Mouse (Mus musculus) heart, adult 18-20 months (tissue): Measurements from ENCODE around the gene Gatb. TPM values are rescaled to one million over a fixed set of nuclear protein-coding genes. Genes with fewer than 3 reads are reported as not detected.

ENCODE experiments used
- DNase-seq, 2 experiments: peaks; one replicate each; pipeline ENCODE4 v3.0.0; 2021 to 2022; ENCODE audit warnings: mixed read lengths in 1 of 2
- total RNA-seq, 2 experiments: library from RNA; stranded (reverse); gene quantifications; 2 replicates each; pipeline ENCODE4 v1.2.3; 2021

Gatb gene
- total RNA-seq, 2 experiments from 2014 or later: 52.3 to 52.6 TPM

DNA sequence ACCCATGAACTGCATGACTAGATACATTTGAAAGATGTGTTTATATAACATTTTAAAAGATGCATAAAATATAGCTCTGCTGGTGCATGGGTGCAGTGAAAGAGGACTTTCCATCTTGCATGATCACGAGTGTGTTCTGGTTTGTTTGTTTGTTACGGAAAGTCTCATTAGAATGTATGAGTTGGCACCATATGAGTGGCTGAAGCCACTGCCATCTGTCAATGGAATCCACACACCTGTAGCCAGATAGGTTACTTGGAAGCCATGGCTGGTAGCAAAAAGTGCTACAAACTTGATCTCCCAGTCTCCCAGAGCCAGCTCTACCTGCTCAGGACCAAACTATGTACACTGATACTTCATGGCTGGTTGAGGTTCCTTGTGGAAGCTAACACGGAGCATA is 81.6 kb downstream of the Gatb start:
- no peak for DNase-seq

DNA sequence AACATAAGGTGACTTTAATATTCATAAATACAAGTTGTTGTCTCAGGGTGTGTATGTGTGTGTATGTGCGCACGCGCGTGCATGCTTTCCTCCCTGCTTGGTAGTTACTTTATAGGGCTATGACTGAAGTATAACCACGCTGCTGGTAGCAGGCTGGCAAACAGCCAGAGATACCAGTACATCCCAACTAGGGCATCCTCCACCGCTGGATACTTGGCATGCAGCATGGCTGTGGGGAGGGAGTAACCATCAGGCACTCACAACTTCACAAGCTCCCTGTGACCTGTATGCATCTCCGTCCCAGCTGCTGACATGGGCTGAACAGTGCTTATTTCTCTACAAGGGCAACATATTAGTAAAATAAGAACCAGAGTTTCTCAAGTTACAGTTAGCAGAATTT is 85.8 kb downstream of the Gatb start:
- peak in 1 of 2 experiments; percentile 9 for DNase-seq

DNA sequence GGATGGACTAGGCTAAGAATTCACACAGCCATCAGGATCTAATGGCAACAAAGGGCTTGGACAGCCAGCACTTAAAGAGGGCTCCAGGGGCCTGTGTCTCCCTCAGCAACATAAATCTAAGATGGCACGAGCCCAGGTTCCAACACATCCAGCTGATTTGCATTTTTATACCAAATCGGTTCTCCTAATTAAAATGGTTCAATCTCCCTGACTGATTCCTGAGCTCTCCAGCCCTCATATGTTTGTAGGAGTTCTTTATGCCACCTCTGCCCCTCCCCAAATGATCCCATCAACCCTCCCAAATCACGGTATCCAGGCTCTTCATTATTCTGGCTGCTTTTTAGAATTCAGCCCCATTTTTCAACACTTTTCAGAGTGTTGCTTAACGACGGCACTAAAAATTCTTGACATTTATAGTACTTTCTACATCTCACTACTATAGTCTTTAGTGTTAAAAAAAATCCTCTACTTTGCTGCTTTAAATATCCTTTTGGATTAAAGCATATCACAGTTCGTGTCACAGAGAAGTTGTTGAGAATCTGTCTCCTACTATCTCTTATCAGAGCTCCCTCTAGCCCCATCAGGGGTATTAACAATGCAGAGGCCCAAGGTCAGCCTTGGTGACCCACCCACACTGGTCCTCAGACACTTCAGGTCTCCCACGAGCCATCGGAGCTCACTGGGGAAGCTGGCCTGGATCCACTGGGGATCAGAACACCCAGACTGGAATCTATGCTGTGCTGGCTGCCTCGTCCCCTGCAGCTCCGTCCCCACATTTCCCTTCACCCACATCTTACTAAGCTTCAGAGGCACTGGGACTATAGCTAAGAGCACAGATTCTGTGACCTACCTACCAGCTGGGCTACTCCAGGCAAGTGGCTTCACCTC is 88.3 kb downstream of the Gatb start:
- DNase-seq: no peak

- no peak for DNase-seq
These were observed 89.9 kb downstream of the Gatb start for GRCm38 (mm10) chr3:85663826-85664225.

DNA sequence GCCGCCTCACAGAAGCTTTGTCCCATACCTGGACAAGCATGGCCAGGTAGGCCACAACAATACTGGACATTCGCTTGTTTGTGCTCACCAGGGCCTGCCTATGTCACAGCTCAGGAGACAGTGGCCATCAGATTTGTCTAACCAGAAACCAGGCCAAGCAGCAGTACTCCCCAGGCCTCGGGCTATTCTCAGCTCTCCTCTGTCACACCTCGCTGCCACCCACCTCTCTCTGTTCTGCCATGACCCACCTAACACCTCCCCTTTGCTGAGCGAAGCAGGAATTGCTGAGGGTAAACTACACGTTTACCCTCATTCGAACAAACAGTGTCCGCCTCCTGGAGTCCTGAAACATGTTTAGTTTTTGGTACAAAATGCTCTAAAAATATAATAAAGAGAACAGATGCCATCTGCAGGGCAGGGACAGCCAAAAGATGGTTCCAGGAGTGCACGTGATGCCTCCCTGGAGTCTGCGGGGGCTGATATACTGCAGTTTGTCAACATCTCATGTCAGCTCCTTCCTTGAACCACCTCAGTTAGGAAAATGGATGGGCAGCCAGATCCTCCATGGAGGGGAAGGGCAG is 90.8 kb downstream of the Gatb start:
- no peak for DNase-seq

GRCm38 (mm10) chr3:85666166-85666565 is 92.2 kb downstream of the Gatb start:
- no peak for DNase-seq

- DNase-seq: peak; percentile 6 to 20
These were observed 92.8 kb downstream of the Gatb start for GRCm38 (mm10) chr3:85666736-85667135.

GRCm38 (mm10) chr3:85667683-85668082 is 93.8 kb downstream of the Gatb start:
- DNase-seq: no peak

- DNase-seq: no peak
These were observed 95.9 kb downstream of the Gatb start for GRCm38 (mm10) chr3:85669844-85670243.

DNA sequence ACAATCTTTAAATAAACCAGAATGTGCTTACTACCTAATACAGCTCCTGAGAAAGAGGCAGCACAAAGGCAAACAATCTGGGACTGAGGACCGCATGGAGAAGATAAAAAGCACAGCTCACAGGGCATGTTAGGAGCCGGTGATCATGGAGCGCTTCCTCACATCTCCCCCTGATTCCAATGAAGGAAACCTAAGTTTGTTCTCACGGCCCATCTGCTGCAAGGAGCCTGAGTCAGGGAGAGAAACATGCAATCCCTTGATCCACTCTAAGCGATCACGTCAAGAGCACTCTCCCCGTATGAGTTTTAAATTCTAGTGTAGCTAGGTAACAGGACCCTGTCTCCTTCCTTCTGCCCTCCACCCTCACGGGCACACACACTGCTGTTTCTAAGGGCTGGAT is 103.2 kb downstream of the Gatb start:
- no peak for DNase-seq

DNA sequence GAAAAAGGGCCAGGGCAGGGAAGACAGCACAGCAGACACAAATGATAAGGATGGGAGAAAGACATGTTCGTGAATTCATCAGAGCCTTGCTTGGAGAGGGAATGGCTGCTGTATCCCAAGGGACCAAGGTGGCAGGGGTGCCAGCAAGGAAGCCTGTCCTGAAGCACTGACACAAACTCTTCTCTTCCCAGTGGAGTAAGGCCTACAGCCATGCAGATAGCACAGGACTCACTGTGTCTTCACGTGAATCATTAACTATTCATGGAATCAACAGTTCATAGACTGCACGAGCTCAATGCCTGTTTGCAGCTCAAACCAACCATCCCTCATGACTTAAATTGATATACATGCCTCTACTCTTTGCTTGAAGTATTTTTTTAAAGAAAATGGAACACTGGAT is 104.0 kb downstream of the Gatb start:
- DNase-seq: no peak

GRCm38 (mm10) chr3:85679312-85679933 is 105.5 kb downstream of the Gatb start:
- no peak for DNase-seq

GRCm38 (mm10) chr3:85679960-85680359 is 106.0 kb downstream of the Gatb start:
- DNase-seq: no peak

GRCm38 (mm10) chr3:85681136-85681535 is 107.2 kb downstream of the Gatb start:
- DNase-seq: no peak

DNA sequence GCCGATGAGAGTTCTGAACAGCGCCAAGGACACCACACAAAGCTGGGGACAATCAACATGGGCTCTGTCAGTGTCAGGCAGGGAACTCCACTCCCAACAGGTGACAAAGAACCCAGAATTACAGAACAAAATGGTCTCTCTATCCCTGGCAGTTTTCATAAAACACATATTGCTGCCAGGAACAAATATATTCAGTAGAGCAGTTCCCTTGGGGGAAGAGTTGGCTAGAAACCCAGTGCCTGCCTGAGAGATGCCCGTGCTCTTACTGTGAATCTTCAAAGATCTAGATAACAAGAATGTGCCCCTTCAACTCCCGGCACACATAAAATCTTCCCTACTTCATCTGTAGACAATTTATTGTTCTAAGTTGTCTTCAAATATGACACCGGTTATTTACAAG is 109.7 kb downstream of the Gatb start:
- DNase-seq: no peak

DNA sequence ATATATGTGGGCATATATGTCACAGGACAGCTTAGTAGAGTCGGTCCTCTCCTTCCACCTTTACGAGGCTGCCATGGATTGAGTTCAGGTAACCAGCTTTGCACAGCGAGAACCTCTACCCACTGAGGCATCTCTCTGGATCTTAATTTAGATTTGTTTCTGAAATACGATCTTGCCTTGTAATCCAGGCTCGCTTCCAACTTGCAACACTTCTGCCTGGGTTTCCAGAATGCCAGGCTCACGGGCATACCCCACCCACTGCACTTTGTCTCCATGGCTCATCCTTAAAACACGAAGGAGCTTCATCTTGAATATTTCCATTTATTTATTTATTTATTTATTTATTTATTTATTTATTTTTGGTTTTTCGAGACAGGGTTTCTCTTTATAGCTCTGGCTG is 111.4 kb downstream of the Gatb start:
- peak in 1 of 2 experiments; percentile 14 for DNase-seq

- DNase-seq: no peak
These were observed 114.4 kb downstream of the Gatb start for GRCm38 (mm10) chr3:85688341-85688740.

DNA sequence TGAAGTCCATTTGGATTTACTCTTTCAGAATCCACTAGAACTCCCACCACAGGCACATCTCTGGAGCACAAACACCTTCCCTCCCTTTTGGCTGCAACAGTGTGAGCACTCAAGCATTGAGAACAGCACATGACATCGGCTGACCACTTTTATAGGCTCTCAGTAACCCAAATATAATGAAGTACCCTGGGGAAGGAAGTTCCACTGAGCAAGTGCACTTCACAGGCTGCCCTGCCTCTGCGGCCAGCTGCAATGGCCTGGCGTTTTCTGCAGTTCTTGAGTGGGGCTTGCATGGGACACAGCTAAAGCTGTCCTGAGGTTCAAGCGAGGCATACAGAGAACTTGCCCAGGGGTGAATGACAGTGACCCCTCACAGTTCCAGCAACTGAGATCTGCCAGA is 117.2 kb downstream of the Gatb start:
- DNase-seq: no peak

GRCm38 (mm10) chr3:85693013-85693412 is 119.1 kb downstream of the Gatb start:
- DNase-seq: no peak

- no peak for DNase-seq
These were observed 121.1 kb downstream of the Gatb start for GRCm38 (mm10) chr3:85695056-85695455.

GRCm38 (mm10) chr3:85698496-85698895 is 124.6 kb downstream of the Gatb start:
- no peak for DNase-seq

DNA sequence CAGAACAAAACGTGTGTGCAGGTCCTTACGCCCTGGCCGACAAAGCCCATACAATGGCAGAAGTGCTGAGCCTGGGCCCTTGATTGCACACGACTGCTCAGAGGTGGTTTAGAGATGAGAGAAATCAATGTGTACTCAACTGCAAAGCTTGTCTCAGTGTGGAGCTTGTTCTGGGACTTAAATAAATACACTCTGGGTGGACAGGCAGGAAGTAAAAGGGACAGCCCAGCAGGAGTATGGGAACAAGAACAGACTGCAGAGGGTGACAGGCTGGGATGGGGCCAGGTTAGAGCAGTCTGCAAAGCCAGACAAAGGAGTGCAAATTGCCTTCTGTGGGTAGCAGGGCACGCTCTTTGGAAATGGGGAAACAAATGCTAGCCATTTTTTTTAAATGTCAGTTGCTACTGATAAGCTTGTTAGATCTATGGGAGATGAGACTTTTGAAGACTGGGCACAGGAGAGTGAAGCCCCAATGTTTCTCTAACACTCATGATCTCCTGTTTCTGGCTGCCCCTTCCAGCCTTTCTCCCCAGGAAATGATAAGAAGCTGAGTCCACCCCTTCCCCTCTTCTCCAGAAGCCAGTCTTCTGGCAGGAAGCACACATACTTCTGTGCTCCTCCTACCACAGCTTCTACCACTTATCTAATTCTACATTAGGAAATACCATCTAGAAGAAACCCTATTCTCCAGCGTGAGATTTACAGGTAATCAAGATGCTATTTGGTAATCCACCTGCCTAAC is 129.4 kb downstream of the Gatb start:
- no peak for DNase-seq
